Mouse (Mus musculus): ENCODE results near the gene Ddah2. TPM values are rescaled to one million over a fixed set of nuclear protein-coding genes. Genes with fewer than 3 reads are reported as not detected.
A peak's percentile ranks its signal among the peaks of the same experiment; 100 is the strongest.

The Ddah2 gene
- total RNA-seq, 2 experiments from 2014 or later: 9.9 to 11.6 TPM

- no peak for DNase-seq (ENCODE audit: low spot score in 2 of 2)
Measured at GRCm38 (mm10) chr17:35076507-35077176, 17.8 kb downstream of the Ddah2 start, which contains the start of gene Ly6g6e. TSS of gene Ly6g6e (plus strand) at chr17:35076902.

- no peak for DNase-seq (ENCODE audit: low spot score in 2 of 2)
Measured at GRCm38 (mm10) chr17:35077285-35077684, 18.4 kb downstream of the Ddah2 start.

GRCm38 (mm10) chr17:35077786-35078233 is 19.0 kb downstream of the Ddah2 start, which contains the start of gene Ly6g6d:
TSS of gene Ly6g6d (minus strand) at chr17:35078065.
- no peak for DNase-seq (ENCODE audit: low spot score in 2 of 2)

- no peak for DNase-seq (ENCODE audit: low spot score in 2 of 2)
Measured at GRCm38 (mm10) chr17:35079778-35080177, 20.9 kb downstream of the Ddah2 start.

- DNase-seq (ENCODE audit: low spot score in 2 of 2): no peak
Measured at GRCm38 (mm10) chr17:35080248-35080647, 21.4 kb downstream of the Ddah2 start.

GRCm38 (mm10) chr17:35080710-35081109 is 21.9 kb downstream of the Ddah2 start:
- no peak for DNase-seq (ENCODE audit: low spot score in 2 of 2)

- DNase-seq (ENCODE audit: low spot score in 2 of 2): no peak
Measured at GRCm38 (mm10) chr17:35082841-35083576, 24.2 kb downstream of the Ddah2 start.

GRCm38 (mm10) chr17:35083929-35084497 is 25.2 kb downstream of the Ddah2 start:
- no peak for DNase-seq (ENCODE audit: low spot score in 2 of 2)

GRCm38 (mm10) chr17:35085208-35085865 is 26.5 kb downstream of the Ddah2 start, which contains the start of gene Ly6g6f:
TSS of gene Ly6g6f (minus strand) at chr17:35085610.
- DNase-seq (ENCODE audit: low spot score in 2 of 2): no peak

- no peak for DNase-seq (ENCODE audit: low spot score in 2 of 2)
Measured at GRCm38 (mm10) chr17:35088151-35088550, 29.3 kb downstream of the Ddah2 start.

- DNase-seq (ENCODE audit: low spot score in 2 of 2): peak; percentile 92 to 96
Measured at GRCm38 (mm10) chr17:35088825-35089644, 30.2 kb downstream of the Ddah2 start, which contains the start of gene Abhd16a. TSS of gene Abhd16a (plus strand) at chr17:35089263.

GRCm38 (mm10) chr17:35090166-35090932 is 31.5 kb downstream of the Ddah2 start:
- DNase-seq (ENCODE audit: low spot score in 2 of 2): no peak

GRCm38 (mm10) chr17:35092403-35093198 is 33.8 kb downstream of the Ddah2 start:
- no peak for DNase-seq (ENCODE audit: low spot score in 2 of 2)

GRCm38 (mm10) chr17:35094475-35095365 is 35.9 kb downstream of the Ddah2 start:
- DNase-seq (ENCODE audit: low spot score in 2 of 2): no peak

- DNase-seq (ENCODE audit: low spot score in 2 of 2): no peak
Measured at GRCm38 (mm10) chr17:35096597-35096996, 37.8 kb downstream of the Ddah2 start.

GRCm38 (mm10) chr17:35097164-35097655 is 38.4 kb downstream of the Ddah2 start:
- DNase-seq (ENCODE audit: low spot score in 2 of 2): peak; percentile 57 to 71

- no peak for DNase-seq (ENCODE audit: low spot score in 2 of 2)
Measured at GRCm38 (mm10) chr17:35100196-35100765, 41.4 kb downstream of the Ddah2 start.
